Mouse (Mus musculus) spleen, adult 2 months (tissue): ENCODE measurements around the gene Lclat1.

Experiments
- CTCF ChIP-seq: fragments of 200-500 bp; IDR thresholded peaks from 2 replicates; pipeline ENCODE4 v1.5.1; 2011; ENCODE audit warnings: mild to moderate bottlenecking, inconsistent platforms; ENCODE audit not compliant: insufficient read depth, insufficient read length, insufficient replicate concordance; ENCODE audit errors: extremely low read depth
- POLR2A ChIP-seq: fragments of 200-500 bp; IDR thresholded peaks from 2 replicates; pipeline ENCODE4 v1.6.1; 2011; ENCODE audit warnings: low read depth, low read length, inconsistent platforms

GRCm38 (mm10) chr17:73247758-73248157 is 140.0 kb downstream of the Lclat1 start:
- TF ChIP-seq POLR2A (no peak), CTCF (no peak)
